ENCODE assay signal across 9 mouse cellular contexts in the genomic region with DNA sequence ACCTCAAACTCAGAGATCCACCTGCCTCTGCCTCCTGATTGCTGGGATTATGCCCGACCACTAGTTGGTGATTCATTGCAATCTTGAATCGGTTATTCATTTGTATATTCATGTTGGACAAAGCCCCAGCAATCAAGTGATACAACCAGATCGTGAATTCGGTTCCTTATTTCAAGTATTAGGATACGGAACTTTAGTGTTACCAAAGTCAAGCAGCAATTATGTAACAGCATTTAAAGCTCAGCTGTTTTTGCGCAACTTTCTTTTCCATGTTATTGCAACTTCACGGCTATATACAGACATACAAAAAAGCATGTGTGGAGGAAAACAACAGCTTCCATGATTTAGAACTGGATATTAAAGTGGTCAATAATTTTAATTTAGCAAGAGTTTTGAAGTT. TPM values are rescaled to one million over a fixed set of nuclear protein-coding genes. Genes with fewer than 3 reads are reported as not detected.
DNase-seq lines count a peak whose midpoint lies in the region; ATAC-seq and TF ChIP-seq lines count a peak whose summit lies in the region.
"Had no signal": no experiment of that assay in that cellular context is flagged by ENCODE, and none has a peak within 500 bp of the region (broad histone marks: within the 10 kb centered on the region; RNA-seq: fewer than 3 reads in every experiment).

No protein-coding gene starts in this region.

- WGBS in heart, embryonic 13.5 days = 60% methylated on average over 7 of the region's 7 CpGs
- WGBS in macrophage (ENCODE audit: missing documents) = 6% methylated on average over 7 of the region's 7 CpGs

- no peak for DNase-seq in heart, adult 8-10 months (ENCODE audit: low spot score)
- no peak for DNase-seq in layer of hippocampus, postnatal 25 days (ENCODE audit: extremely low spot score in 1 of 2, low spot score in 1 of 2)
- no peak for DNase-seq in adrenal gland, postnatal 4 days (ENCODE audit: low spot score in 2 of 2)
- no peak for DNase-seq in spleen, postnatal 4 days (ENCODE audit: low spot score in 2 of 2)

- H3K36me3 ChIP-seq in heart, embryonic 13.5 days = no peaks in the 10 kb centered on the region
- H3K36me3 ChIP-seq in ES-Bruce4 (ENCODE audit: control insufficient read depth, insufficient read depth, low read length, poor library complexity, severe bottlenecking) (peaks cover 1% of the 10 kb centered on the region; the same call in 1 of the 2 replicates), macrophage (ENCODE audit: inconsistent target) (no peaks in the 10 kb centered on the region)

- no peak for ATAC-seq in heart, embryonic 13.5 days (ENCODE audit: extremely low read depth, insufficient number of reproducible peaks, low FRiP score, low TSS enrichment)
- peak; percentile 67 for ATAC-seq in granulocyte monocyte progenitor cell, adult 5-6 weeks (replicated peaks; ENCODE audit: poor library complexity, severe bottlenecking)

- H3K4me1 ChIP-seq in heart, embryonic 13.5 days = peaks cover 24% of the 10 kb centered on the region
- H3K4me1 ChIP-seq in ES-Bruce4 (ENCODE audit: control insufficient read depth, insufficient read depth, low read length) = no peaks in the 10 kb centered on the region

- H3K4me2 ChIP-seq in heart, embryonic 13.5 days = peak overlapping the region; percentile 82; the same call in 1 of the 2 replicates

- TF ChIP-seq EP300 in ES-Bruce4 (IDR thresholded peaks at IDR 0.05; ENCODE audit: insufficient read depth, low read depth, low read length) = no peak

- no peak for TF ChIP-seq CTCF in ES-Bruce4 (IDR thresholded peaks at IDR 0.05; ENCODE audit: low read depth, low read length)

- no peak overlapping the region for H3K27ac ChIP-seq in heart, embryonic 13.5 days (replicated peaks)
- no peak overlapping the region for H3K27ac ChIP-seq in ES-Bruce4 (ENCODE audit: insufficient read depth, low read length)
- peak overlapping the region; percentile 93 for H3K27ac ChIP-seq in macrophage

- peaks cover 40% of the 10 kb centered on the region for H3K79me2 ChIP-seq in macrophage (ENCODE audit: inconsistent target)

- peak overlapping the region; percentile 87 for H3K4me3 ChIP-seq in heart, embryonic 13.5 days
- H3K4me3 ChIP-seq in ES-Bruce4 (ENCODE audit: low read depth, low read length) (peak overlapping the region; percentile 54), macrophage (ENCODE audit: inconsistent target) (peak overlapping the region; percentile 54)

- TF ChIP-seq POLR2A in ES-Bruce4 (IDR thresholded peaks at IDR 0.05; ENCODE audit: insufficient read depth, low read length) = no peak

- H3K9ac ChIP-seq in heart, embryonic 13.5 days = no peak overlapping the region
- 0 out of 2 replicates have a peak overlapping the region, but pooled peaks have one; percentile 90 for H3K9ac ChIP-seq in ES-Bruce4 (ENCODE audit: low read depth, poor library complexity, severe bottlenecking)

- no peaks in the 10 kb centered on the region for H3K9me3 ChIP-seq in heart, embryonic 13.5 days
- H3K9me3 ChIP-seq in ES-Bruce4 (replicated peaks; ENCODE audit: control insufficient read depth, insufficient read depth, low read length, poor library complexity, severe bottlenecking) = no peaks in the 10 kb centered on the region

- no peaks in the 10 kb centered on the region for H3K27me3 ChIP-seq in heart, embryonic 13.5 days (replicated peaks)
- no peaks in the 10 kb centered on the region for H3K27me3 ChIP-seq in ES-Bruce4 (ENCODE audit: control insufficient read depth, insufficient read depth, low read length, poor library complexity, severe bottlenecking)

RNA-seq across cellular contexts. Expression of gene Snx27, which starts 0.4 kb away (rescaled TPM):
- polyA plus RNA-seq in heart, embryonic 13.5 days (2015; fragmentation: Nextera tagmentation; extraction: Ambion mirVana) = 32.8 and 36.0 TPM in 2 replicates
- 10 to 100 TPM; 24.8 to 29.0 (median 27.0) TPM for total RNA-seq in heart, adult 8-10 months (2022)
- polyA plus RNA-seq in ES-Bruce4 (2011; ENCODE audit: insufficient read depth, insufficient read length, low read depth, missing spikeins) = 53.1 and 60.2 TPM in 2 replicates
- 15.6 and 24.0 TPM in 2 replicates for total RNA-seq in granulocyte monocyte progenitor cell, adult 5-6 weeks (2014; fragmentation: Nextera tagmentation)
- 21.8 and 29.7 TPM in 2 replicates for total RNA-seq in granulocyte monocyte progenitor cell, adult 5-6 weeks (2017)
- 100 to 1,000 TPM in 19 of 26 experiments, 10 to 100 TPM in 7; 44.1 to 254 (median 134) TPM for total RNA-seq in macrophage (2018; cell fraction: chromatin; rRNA removed)
- total RNA-seq in macrophage (2018; cell fraction: cytosol; rRNA removed) = 100 to 1,000 TPM in 3 of 26 experiments, 10 to 100 TPM in 23; 32.2 to 111 (median 57.8) TPM
- 100 to 1,000 TPM in 9 of 26 experiments, 10 to 100 TPM in 17; 43.4 to 176 (median 77.9) TPM for total RNA-seq in macrophage (2018; cell fraction: nucleus; rRNA removed)
- polyA plus RNA-seq in macrophage (2018) = 54.8 to 74.9 TPM (median 55.4 TPM) in 3 replicates
- 100 to 1,000 TPM in 1 of 2 experiments, 10 to 100 TPM in 1; 96.6 to 103 TPM for total RNA-seq in layer of hippocampus, postnatal 25 days (2021)
- total RNA-seq in adrenal gland, postnatal 4 days (2021) = 10 to 100 TPM; 39.0 to 40.4 TPM

RNA-seq across cellular contexts. Expression of gene Gm10972, which starts 60.0 kb away (rescaled TPM):
- not detected in 2 replicates for polyA plus RNA-seq in heart, embryonic 13.5 days (2015; fragmentation: Nextera tagmentation; extraction: Ambion mirVana)
- not detected for total RNA-seq in heart, adult 8-10 months (2022)
- polyA plus RNA-seq in ES-Bruce4 (2011; ENCODE audit: insufficient read depth, insufficient read length, low read depth, missing spikeins) (not detected in 2 replicates), macrophage (2018) (not detected in 3 replicates)
- total RNA-seq in granulocyte monocyte progenitor cell, adult 5-6 weeks (2014; fragmentation: Nextera tagmentation) = not detected in 2 replicates
- not detected in 2 replicates for total RNA-seq in granulocyte monocyte progenitor cell, adult 5-6 weeks (2017)
- not detected for total RNA-seq in macrophage (2018; cell fraction: chromatin; rRNA removed)
- total RNA-seq in macrophage (2018; cell fraction: cytosol; rRNA removed) = not detected
- not detected for total RNA-seq in macrophage (2018; cell fraction: nucleus; rRNA removed)
- not detected for total RNA-seq in layer of hippocampus, postnatal 25 days (2021)
- total RNA-seq in adrenal gland, postnatal 4 days (2021) = not detected
- polyA plus RNA-seq: limb, embryonic 11.5 days had no signal
